Mouse (Mus musculus): ENCODE data around the gene Gm8909. TPM values are rescaled to one million over a fixed set of nuclear protein-coding genes. Genes with fewer than 3 reads are reported as not detected.

Gene Gm8909
- not detected for polyA plus RNA-seq (2014; fragmentation: Illumina TruSeq; extraction: RNeasy Lipid Tissue Mini Kit (QIAGEN cat#74804))

GRCm38 (mm10) chr17:36168039-36168652 is at the start of gene Gm8909:
Gene Gm8909, minus strand, starts transcription at chr17:36168537.

GRCm38 (mm10) chr17:36190169-36190507 is 21.8 kb upstream of the Gm8909 start, which contains the start of gene H2-T3:
Gene H2-T3, minus strand, starts transcription at chr17:36190287.

GRCm38 (mm10) chr17:36128968-36129817 is 39.1 kb downstream of the Gm8909 start, which contains the start of gene Gm7030:
Gene Gm7030, minus strand, starts transcription at chr17:36129425.

GRCm38 (mm10) chr17:36121352-36122020 is 46.9 kb downstream of the Gm8909 start, which contains the start of gene Gm19684:
Gene Gm19684, plus strand, starts transcription at chr17:36121678.

Other genes with a start within 250 kb of the Gm8909 start
- 63.5 TPM for gene Abcf1, start 198.8 kb downstream of the Gm8909 start, polyA plus RNA-seq (2014; fragmentation: Illumina TruSeq; extraction: RNeasy Lipid Tissue Mini Kit (QIAGEN cat#74804))
- 1.6 TPM for gene Gnl1, start 188.7 kb downstream of the Gm8909 start, polyA plus RNA-seq (2014; fragmentation: Illumina TruSeq; extraction: RNeasy Lipid Tissue Mini Kit (QIAGEN cat#74804))
- gene Prr3, start 188.3 kb downstream of the Gm8909 start, polyA plus RNA-seq (2014; fragmentation: Illumina TruSeq; extraction: RNeasy Lipid Tissue Mini Kit (QIAGEN cat#74804)) = 4.4 TPM
- 2.5 TPM for gene H2-T24, start 148.0 kb downstream of the Gm8909 start, polyA plus RNA-seq (2014; fragmentation: Illumina TruSeq; extraction: RNeasy Lipid Tissue Mini Kit (QIAGEN cat#74804))
- gene H2-T23, start 135.7 kb downstream of the Gm8909 start, polyA plus RNA-seq (2014; fragmentation: Illumina TruSeq; extraction: RNeasy Lipid Tissue Mini Kit (QIAGEN cat#74804)) = 2.5 TPM
- gene H2-T22, start 125.8 kb downstream of the Gm8909 start, polyA plus RNA-seq (2014; fragmentation: Illumina TruSeq; extraction: RNeasy Lipid Tissue Mini Kit (QIAGEN cat#74804)) = 8.8 TPM
- not detected for gene Gm6034, start 125.6 kb downstream of the Gm8909 start, polyA plus RNA-seq (2014; fragmentation: Illumina TruSeq; extraction: RNeasy Lipid Tissue Mini Kit (QIAGEN cat#74804))
- gene Gm11127, start 110.2 kb downstream of the Gm8909 start, polyA plus RNA-seq (2014; fragmentation: Illumina TruSeq; extraction: RNeasy Lipid Tissue Mini Kit (QIAGEN cat#74804)) = not detected
- not detected for gene Gm19684, start 46.9 kb downstream of the Gm8909 start, polyA plus RNA-seq (2014; fragmentation: Illumina TruSeq; extraction: RNeasy Lipid Tissue Mini Kit (QIAGEN cat#74804))
- not detected for gene Gm7030, start 39.1 kb downstream of the Gm8909 start, polyA plus RNA-seq (2014; fragmentation: Illumina TruSeq; extraction: RNeasy Lipid Tissue Mini Kit (QIAGEN cat#74804))
- not detected for gene H2-T3, start 21.8 kb upstream of the Gm8909 start, polyA plus RNA-seq (2014; fragmentation: Illumina TruSeq; extraction: RNeasy Lipid Tissue Mini Kit (QIAGEN cat#74804))
- gene Rpp21, start 89.5 kb upstream of the Gm8909 start, polyA plus RNA-seq (2014; fragmentation: Illumina TruSeq; extraction: RNeasy Lipid Tissue Mini Kit (QIAGEN cat#74804)) = 5.2 TPM
- 11.2 TPM for gene Trim39, start 103.7 kb upstream of the Gm8909 start, polyA plus RNA-seq (2014; fragmentation: Illumina TruSeq; extraction: RNeasy Lipid Tissue Mini Kit (QIAGEN cat#74804))
- not detected for gene H2-M10.2, start 118.0 kb upstream of the Gm8909 start, polyA plus RNA-seq (2014; fragmentation: Illumina TruSeq; extraction: RNeasy Lipid Tissue Mini Kit (QIAGEN cat#74804))
- not detected for gene H2-M10.1, start 157.6 kb upstream of the Gm8909 start, polyA plus RNA-seq (2014; fragmentation: Illumina TruSeq; extraction: RNeasy Lipid Tissue Mini Kit (QIAGEN cat#74804))
- not detected for gene H2-M10.3, start 199.9 kb upstream of the Gm8909 start, polyA plus RNA-seq (2014; fragmentation: Illumina TruSeq; extraction: RNeasy Lipid Tissue Mini Kit (QIAGEN cat#74804))

Measured in ovary, adult 10 weeks (tissue).